Mouse (Mus musculus): ENCODE measurements at regions not wholly inside any gene's neighbourhood (a gene's known extent, or its start where the extent isn't known, plus 50 kb on each side); places are given as distances from the start of the nearest gene placed in this dataset.

GRCm38 (mm10) chr4:83166867-83167814, 115.0 kb upstream of the Frem1 start:
- Histone ChIP-seq H3K4me1 (ENCODE audit: control insufficient read depth, insufficient read depth, low read length) (peaks cover 2% of the 10 kb centered on the region; the same call in 1 of the 2 replicates), H3K4me3 (ENCODE audit: insufficient read depth, low read length) (no peak overlapping the region), H3K27ac (ENCODE audit: insufficient read depth, low read length) (peak overlapping the region; percentile 83)
- TF ChIP-seq POLR2A (IDR thresholded peaks at IDR 0.05; ENCODE audit: low read depth, low read length) (no peak; the same call in 1 of the 2 replicates), CTCF (IDR thresholded peaks at IDR 0.05; ENCODE audit: borderline replicate concordance, insufficient read depth, low read length) (no peak)

- no peak overlapping the region for H3K27ac ChIP-seq (ENCODE audit: insufficient read depth, low read length)
Observed at GRCm38 (mm10) chr4:83146740-83147139, 94.6 kb upstream of the Frem1 start.

GRCm38 (mm10) chr4:83145738-83146217, 93.6 kb upstream of the Frem1 start:
- Histone ChIP-seq H3K27ac (ENCODE audit: insufficient read depth, low read length) (no peak overlapping the region), H3K4me1 (ENCODE audit: control insufficient read depth, insufficient read depth, low read length) (peaks cover 3% of the 10 kb centered on the region; the same call in 1 of the 2 replicates), H3K4me3 (ENCODE audit: insufficient read depth, low read length) (no peak overlapping the region)
- TF ChIP-seq POLR2A (IDR thresholded peaks at IDR 0.05; ENCODE audit: low read depth, low read length) = no peak
- no peak for TF ChIP-seq CTCF (IDR thresholded peaks at IDR 0.05; ENCODE audit: borderline replicate concordance, insufficient read depth, low read length)

More at GRCm38 (mm10) chr4:83146740-83147139, 94.6 kb upstream of the Frem1 start:
- Histone ChIP-seq H3K4me1 (ENCODE audit: control insufficient read depth, insufficient read depth, low read length) (peaks cover 3% of the 10 kb centered on the region; the same call in 1 of the 2 replicates), H3K4me3 (ENCODE audit: insufficient read depth, low read length) (no peak overlapping the region)
- TF ChIP-seq POLR2A (IDR thresholded peaks at IDR 0.05; ENCODE audit: low read depth, low read length) (no peak), CTCF (IDR thresholded peaks at IDR 0.05; ENCODE audit: borderline replicate concordance, insufficient read depth, low read length) (no peak)

- H3K27ac ChIP-seq (ENCODE audit: insufficient read depth, low read length) = no peak overlapping the region
- no peak for TF ChIP-seq POLR2A (IDR thresholded peaks at IDR 0.05; ENCODE audit: low read depth, low read length)
- TF ChIP-seq CTCF (IDR thresholded peaks at IDR 0.05; ENCODE audit: borderline replicate concordance, insufficient read depth, low read length) = no peak
Observed at GRCm38 (mm10) chr4:83144781-83145517, 92.8 kb upstream of the Frem1 start.

GRCm38 (mm10) chr4:83141736-83142135, 89.6 kb upstream of the Frem1 start:
- TF ChIP-seq POLR2A (IDR thresholded peaks at IDR 0.05; ENCODE audit: low read depth, low read length) = no peak
- no peak for TF ChIP-seq CTCF (IDR thresholded peaks at IDR 0.05; ENCODE audit: borderline replicate concordance, insufficient read depth, low read length)
- Histone ChIP-seq H3K27ac (ENCODE audit: insufficient read depth, low read length) (no peak overlapping the region), H3K4me1 (ENCODE audit: control insufficient read depth, insufficient read depth, low read length) (peaks cover 3% of the 10 kb centered on the region; the same call in 1 of the 2 replicates), H3K4me3 (ENCODE audit: insufficient read depth, low read length) (no peak overlapping the region)

More at GRCm38 (mm10) chr4:83144781-83145517, 92.8 kb upstream of the Frem1 start:
- peaks cover 3% of the 10 kb centered on the region; the same call in 1 of the 2 replicates for H3K4me1 ChIP-seq (ENCODE audit: control insufficient read depth, insufficient read depth, low read length)
- no peak overlapping the region for H3K4me3 ChIP-seq (ENCODE audit: insufficient read depth, low read length)

GRCm38 (mm10) chr4:83122668-83123005, 70.5 kb upstream of the Frem1 start:
- Histone ChIP-seq H3K4me3 (ENCODE audit: insufficient read depth, low read length) (no peak overlapping the region), H3K4me1 (ENCODE audit: control insufficient read depth, insufficient read depth, low read length) (peaks cover 2% of the 10 kb centered on the region; the same call in 1 of the 2 replicates), H3K27ac (ENCODE audit: insufficient read depth, low read length) (peak overlapping the region; percentile 47; the same call in 1 of the 2 replicates)
- TF ChIP-seq CTCF (IDR thresholded peaks at IDR 0.05; ENCODE audit: borderline replicate concordance, insufficient read depth, low read length) (no peak), POLR2A (IDR thresholded peaks at IDR 0.05; ENCODE audit: low read depth, low read length) (no peak)

- Histone ChIP-seq H3K27ac (ENCODE audit: insufficient read depth, low read length) (peak overlapping the region; percentile 47; the same call in 1 of the 2 replicates), H3K4me1 (ENCODE audit: control insufficient read depth, insufficient read depth, low read length) (peaks cover 2% of the 10 kb centered on the region; the same call in 1 of the 2 replicates), H3K4me3 (ENCODE audit: insufficient read depth, low read length) (no peak overlapping the region)
- no peak for TF ChIP-seq CTCF (IDR thresholded peaks at IDR 0.05; ENCODE audit: borderline replicate concordance, insufficient read depth, low read length)
- no peak for TF ChIP-seq POLR2A (IDR thresholded peaks at IDR 0.05; ENCODE audit: low read depth, low read length)
Observed at GRCm38 (mm10) chr4:83122003-83122667, 70.0 kb upstream of the Frem1 start.

- peak overlapping the region; percentile 77 for H3K27ac ChIP-seq (ENCODE audit: insufficient read depth, low read length)
- no peak for TF ChIP-seq POLR2A (IDR thresholded peaks at IDR 0.05; ENCODE audit: low read depth, low read length)
- TF ChIP-seq CTCF (IDR thresholded peaks at IDR 0.05; ENCODE audit: borderline replicate concordance, insufficient read depth, low read length) = no peak
- no peaks in the 10 kb centered on the region for H3K4me1 ChIP-seq (ENCODE audit: control insufficient read depth, insufficient read depth, low read length)
- no peak overlapping the region for H3K4me3 ChIP-seq (ENCODE audit: insufficient read depth, low read length)
Observed at GRCm38 (mm10) chr4:83108659-83108967, 56.5 kb upstream of the Frem1 start.

GRCm38 (mm10) chr4:83107958-83108658, 56.0 kb upstream of the Frem1 start:
- H3K27ac ChIP-seq (ENCODE audit: insufficient read depth, low read length) = peak overlapping the region; percentile 94
- TF ChIP-seq CTCF (IDR thresholded peaks at IDR 0.05; ENCODE audit: borderline replicate concordance, insufficient read depth, low read length) (no peak), POLR2A (IDR thresholded peaks at IDR 0.05; ENCODE audit: low read depth, low read length) (no peak)

More at GRCm38 (mm10) chr4:83107958-83108658, 56.0 kb upstream of the Frem1 start:
- no peaks in the 10 kb centered on the region for H3K4me1 ChIP-seq (ENCODE audit: control insufficient read depth, insufficient read depth, low read length)
- no peak overlapping the region for H3K4me3 ChIP-seq (ENCODE audit: insufficient read depth, low read length)

Measured in embryonic fibroblast, embryonic 13.5 days (primary cell).